Mouse (Mus musculus) embryo, embryonic 11 days (tissue): ENCODE measurements around the gene Dnm2.
"Not testable (repeated sequence)": the region's sequence is repeated elsewhere in the genome, so short reads cannot be mapped to it uniquely, and the experiment has no call there.

Experiments
- DNase-seq: peaks from one replicate; pipeline ENCODE4 v3.0.0-alpha.2; 2015

Gene Dnm2

DNA sequence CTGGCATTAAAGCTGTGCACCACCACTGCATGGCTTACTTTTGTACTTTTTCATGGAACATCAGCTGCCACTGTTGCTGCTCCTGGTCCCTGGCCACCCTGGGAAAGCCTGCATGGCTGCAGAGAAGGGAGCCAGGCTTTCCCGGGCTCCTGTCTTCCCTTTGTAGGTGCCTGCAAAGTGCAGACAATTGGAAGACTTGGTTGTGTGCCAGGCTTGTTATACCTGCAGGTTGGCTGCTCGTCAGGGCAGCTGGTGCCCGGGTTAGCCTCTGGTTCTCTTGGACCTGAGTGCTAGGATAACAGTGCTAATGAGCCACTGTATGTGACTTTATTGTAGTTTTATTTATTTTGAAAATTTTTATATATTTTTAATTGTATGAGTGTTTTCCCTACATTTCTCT lies 34.1 kb downstream of the Dnm2 start:
- no peak for DNase-seq

DNA sequence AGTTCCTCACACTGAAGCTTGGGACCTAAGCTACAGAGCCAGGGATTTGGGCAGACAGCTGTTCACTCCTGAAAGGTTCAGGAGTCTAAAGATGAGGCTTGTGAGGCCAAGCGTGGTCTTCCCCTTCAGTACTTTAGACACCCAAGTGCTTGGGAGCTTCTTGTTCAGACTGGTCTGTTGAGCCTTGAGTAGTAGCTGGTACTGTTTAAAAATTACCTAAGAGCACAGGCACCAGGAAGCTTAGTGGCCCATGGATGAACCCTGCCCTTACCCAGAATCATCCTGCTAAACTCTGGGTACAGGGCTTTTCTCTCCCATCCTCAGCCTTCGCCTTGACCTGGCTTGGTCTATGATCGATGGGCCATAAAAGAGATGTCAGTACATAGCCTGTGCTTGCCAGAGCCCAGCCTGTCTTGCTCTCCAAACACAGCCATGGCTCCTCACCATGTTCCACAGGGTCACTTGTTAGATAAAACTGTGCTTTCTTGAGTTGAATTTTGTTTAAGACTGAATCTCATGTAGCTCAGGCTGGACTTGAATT lies 35.8 kb downstream of the Dnm2 start:
- DNase-seq = no peak

DNA sequence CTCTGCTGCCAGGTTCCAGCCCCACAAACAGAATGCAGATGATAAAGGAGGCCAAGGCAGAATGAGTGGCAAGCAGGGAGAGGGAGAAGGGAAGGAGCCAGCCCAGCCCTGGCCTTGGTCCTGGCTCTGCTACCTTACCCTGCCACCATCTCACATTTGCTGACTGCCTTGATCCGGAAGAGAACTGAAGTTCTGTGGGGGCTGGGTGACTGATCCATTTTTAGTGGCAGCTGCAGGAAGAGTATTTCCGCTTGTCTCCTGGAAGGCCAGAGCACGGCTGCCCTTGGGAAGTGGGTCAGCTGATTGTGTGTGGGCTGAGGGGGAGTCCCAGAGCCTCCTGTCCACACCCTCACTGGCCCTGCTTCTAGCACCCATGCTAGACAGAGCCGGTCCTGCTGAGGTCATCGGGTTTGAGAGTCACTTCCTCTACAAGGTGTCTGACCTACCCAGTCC lies 38.5 kb downstream of the Dnm2 start:
- DNase-seq = peak; percentile 5

DNA sequence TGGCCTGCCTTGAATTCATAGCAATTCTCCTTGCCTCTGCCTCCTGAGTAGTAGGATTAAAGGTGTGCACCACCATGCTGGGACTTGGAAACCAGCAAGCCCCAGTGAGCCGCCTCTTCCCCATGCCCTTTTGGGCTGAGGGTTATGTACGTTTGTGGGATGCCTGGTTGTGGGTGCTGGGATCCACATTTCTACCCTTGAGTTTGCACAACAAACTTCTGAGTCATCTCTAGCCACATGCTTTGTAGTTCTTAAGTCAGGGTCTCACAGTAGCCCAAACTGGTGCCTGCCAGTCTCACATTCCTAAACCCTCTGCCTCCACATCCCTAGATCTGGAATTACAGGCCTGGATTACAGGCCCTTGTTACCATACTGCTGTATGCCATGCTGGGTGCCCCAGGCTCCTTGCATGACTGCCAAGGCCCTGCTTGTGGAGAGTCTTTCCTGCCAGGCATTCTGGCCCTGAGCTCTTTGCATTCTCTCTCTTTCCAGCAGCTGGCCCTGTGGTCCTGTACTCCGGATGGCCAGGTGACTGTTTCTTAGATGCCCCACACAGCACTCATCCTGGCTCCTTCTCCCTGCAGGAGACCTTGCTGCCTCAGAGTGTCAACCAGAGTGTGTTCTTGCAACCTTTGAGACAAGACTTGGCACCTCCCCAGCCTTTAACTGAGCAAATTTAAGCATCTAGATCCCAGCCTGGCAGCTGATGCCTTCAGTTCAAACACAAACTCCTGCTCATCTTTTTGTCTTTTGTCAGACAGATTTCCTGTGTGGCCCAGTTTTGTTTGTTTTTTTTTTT lies 39.3 kb downstream of the Dnm2 start:
- no peak for DNase-seq

DNA sequence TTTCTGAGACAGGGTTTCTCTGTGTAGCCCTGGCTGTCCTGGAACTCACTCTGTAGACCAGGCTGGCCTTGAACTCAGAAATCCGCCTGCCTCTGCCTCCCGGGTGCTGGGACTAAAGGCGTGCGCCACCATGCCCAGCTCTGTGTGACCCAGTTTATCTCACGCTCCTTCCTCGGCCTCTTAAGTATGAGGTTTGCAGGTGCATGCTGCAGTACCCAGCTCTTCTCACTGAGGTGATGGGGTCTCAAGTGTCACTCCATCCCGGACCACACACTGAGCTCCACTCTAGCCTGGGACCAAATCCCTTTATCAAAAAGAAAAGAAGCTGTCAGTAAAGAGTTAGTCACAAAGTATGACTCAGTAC lies 39.8 kb downstream of the Dnm2 start:
- not testable (repeated sequence) for DNase-seq

DNA sequence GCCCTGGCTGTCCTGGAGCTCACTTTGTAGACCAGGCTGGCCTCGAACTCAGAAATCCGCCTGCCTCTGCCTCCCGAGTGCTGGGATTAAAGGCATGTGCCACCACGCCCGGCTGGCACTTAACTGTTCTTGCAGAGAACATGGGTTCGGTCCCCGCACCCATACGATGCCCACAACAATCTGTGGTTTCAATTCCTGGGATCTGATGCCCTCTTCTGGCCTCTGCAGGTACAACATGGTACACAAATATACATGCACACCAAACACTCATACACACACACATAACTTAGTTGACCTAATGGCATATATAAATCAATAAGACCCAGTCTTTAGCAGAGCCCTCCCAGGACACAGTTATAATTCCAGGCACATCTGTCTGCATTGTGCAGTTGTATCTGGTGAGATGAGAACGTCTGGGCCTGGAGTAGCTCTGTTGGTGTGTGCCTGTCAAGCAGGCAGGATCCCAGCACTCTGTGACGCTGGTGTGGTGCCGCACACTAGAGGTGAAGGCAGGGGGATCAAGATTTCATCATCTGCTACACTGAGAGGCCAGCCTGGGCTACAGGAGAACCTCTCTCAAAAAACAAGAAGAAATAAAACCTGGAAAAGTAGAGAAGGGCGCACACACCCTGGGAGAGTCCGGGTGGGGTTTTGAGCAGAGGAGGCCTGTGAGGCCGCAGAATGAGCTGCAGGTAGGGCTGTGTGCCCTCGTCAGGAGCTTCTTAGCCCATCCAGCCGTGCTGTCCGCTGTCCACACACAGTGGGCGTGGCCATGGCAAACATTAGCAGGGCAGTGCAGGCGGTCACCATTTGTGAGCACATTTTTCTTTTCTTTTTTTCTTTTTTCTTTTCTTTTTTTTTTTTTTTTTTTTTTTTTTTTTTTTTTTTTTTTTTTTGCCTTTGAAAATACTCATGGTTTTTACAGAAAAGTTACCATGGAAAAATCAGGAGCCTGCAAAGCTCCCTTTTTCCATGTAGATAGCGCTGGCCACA lies 44.6 kb downstream of the Dnm2 start:
- peak; percentile 42 for DNase-seq

DNA sequence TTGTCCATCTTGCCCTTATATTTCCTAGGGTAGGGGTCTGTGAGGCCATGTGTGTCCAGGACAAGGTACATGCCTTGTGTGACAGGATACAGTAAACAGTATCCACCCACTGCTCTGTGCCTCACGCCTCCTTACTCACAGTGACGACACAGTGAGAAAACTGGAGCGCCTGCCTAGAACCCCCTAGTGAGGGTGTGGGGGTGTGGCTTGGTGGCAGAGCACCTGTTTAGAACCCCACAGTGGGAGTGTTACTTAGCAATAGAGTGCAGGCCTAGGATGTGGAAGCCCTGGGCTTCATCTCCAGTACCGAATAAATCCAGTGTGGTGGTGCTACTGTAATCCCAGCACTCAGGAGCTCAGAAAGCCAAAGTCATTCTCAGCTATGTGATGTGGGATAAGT lies 48.2 kb downstream of the Dnm2 start:
- no peak for DNase-seq

DNA sequence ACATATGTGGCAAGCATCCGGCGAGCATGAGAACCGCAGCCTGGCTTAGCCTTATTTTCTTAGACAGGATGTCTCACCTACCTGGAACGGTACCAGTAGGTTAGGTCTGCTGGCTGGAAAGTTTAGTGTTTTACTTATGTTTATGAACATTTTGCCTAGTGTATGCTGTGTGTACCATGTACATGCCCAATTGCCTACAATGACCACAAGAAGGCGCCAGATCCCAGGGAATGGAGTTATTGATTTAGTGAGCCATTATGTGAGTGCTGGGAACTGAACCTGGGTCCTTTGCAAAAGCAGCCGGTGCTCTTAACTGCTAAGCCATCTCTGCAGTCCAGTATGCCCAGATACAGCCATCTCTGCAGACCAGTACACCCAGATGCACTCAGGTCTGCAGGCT lies 53.0 kb downstream of the Dnm2 start:
- no peak for DNase-seq

DNA sequence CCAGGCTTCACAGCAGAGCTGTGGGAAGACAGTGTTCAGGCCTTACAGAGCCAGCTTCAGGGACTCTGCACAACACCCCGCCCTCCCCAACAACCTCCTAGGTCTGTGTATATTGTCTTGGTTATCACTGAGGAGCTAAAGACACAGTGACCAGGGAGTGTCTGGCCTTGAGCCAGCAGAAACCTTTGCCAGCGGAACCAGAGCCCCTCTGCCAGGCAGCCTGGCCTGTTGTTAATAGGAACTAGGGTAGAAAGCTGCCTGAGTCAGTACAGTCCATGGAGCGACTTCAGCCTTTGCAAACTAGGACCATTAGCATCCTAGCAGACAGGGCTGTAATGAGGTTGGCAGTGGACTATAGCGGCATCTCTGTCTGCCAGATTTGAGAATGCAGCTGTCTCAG lies 59.4 kb downstream of the Dnm2 start:
- no peak for DNase-seq

DNA sequence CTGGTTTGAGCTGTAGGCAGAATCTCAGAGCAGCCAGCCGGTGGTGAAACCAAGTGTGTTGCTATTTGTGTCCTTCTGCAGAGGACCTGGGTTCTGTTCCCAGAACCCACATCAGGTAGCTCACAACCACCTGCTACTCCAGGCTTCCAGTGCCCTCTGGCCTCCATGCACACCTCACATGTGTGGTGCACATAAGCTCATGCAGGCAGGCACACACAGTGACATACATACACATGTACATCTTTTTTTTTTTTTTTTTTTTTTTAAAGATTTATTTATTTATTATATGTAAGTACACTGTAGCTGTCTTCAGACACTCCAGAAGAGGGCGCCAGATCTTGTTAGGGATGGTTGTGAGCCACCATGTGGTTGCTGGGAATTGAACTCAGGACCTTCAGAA lies 63.5 kb downstream of the Dnm2 start:
- not testable (repeated sequence) for DNase-seq

DNA sequence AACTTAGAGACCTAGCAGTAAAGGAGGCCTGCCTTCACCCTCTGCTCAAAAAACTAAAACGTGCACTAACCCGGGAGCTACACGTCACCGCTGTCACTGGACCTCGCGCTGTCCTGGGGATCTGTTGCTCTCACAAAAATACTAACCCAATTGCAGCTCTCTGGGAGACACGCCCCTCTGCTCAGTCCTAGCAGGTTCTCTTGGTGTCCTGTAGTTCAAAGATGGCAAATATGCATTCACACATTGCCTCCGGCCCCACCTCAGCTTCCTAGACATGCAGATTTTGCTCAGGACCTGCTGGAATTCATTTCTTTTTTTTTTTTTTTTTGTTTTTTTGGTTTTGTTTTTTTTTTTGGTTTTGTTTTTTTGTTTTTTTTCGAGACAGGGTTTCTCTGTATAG lies 66.0 kb downstream of the Dnm2 start:
- no peak for DNase-seq

DNA sequence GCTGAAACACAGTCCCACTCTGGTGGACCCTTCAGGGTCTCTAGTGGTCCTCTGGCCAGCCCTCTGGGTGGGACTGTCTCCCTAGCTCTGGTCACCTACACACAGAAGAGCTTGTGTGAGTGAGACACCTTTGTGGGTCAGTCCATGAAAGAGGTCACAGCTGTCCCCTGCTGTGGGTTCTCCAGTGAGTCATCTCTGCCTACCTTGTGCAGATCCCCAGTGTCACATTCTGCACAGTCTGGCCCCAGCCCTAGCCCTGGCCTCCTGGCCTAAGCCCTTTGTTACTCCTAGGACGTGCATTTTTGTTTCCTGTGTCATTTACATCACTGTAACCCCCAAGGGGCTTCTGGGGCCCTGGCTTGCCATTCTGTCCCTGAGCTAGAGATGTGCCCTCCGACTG lies 69.2 kb downstream of the Dnm2 start:
- no peak for DNase-seq

DNA sequence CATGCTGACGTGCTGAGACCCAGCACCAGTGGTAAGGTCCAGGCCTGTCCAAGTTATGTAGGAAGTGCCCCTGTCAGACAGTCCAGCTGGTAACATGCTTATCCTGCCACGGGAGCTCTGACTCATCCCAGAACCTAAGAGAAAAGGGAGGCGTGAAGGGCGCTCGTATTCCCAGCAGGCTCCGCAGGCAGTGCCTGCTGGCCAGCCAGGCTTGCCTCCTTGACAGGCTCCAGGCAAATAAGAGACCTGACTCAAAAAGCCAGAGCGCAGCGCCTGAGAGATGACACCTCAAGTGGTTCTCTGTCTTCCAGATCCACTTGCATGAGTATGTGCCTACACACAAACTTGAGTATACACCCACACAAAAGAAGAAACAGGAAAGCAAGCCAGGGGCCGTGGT lies 70.0 kb downstream of the Dnm2 start:
- DNase-seq = no peak

DNA sequence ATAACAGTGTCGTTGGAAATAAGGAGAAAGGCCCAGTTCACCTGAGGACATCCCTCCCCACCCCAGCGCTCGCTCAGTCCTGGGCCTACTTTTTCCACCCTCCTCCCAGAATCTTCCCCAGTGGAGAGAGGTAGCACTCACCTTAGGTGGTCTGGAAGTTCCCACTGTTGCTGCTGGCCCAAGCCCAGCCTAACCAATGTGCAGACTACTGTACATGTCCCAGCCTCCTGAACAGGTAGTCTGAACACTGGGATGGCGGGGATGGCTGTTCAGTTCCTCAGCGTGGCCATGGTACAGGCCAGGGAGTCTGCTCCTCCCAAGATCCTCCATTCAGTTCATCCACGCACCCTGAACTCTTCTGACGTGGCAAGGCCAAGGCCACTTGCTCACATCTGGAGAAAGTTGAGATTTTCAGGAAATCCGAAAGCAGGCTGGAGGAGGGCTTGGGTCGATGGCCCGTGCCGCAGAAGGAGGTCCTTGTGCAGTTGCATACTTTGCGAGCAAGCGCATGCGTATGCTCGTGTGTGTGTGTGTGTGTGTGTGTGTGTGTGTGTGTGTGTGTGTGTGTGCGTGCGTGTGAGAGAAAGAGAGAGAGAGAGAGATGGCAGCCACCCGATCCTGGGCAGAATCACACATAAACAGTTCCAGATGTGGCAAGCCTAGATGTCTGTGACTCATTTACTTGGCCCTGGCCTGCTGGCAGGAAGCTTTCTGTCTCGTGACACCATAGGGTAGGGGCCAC lies 71.8 kb downstream of the Dnm2 start:
- DNase-seq = peak; percentile 87

DNA sequence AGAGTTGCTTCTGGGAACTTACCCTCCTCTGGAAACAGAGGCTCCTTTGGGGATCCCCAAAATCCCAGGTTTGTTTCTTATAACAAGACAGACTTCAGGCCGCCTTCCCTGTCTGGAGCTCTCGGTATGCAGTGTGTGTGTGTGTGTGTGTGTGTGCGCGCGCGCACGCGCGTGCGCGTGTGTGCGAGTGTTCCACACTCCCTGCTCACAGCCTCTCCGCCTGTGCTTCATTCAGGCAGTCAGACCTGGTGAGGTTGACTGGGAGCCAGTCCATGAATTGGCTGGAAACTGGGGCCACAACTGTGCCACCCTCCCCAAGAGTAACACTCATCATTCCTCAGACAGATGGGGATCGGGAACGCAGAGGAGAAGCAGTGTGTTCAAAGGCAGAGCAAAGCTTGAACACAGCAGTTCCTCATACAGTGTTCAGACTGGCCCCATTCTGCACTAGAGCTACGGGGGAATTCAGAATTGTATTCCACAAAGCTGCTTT lies 72.4 kb downstream of the Dnm2 start:
- DNase-seq = no peak

DNA sequence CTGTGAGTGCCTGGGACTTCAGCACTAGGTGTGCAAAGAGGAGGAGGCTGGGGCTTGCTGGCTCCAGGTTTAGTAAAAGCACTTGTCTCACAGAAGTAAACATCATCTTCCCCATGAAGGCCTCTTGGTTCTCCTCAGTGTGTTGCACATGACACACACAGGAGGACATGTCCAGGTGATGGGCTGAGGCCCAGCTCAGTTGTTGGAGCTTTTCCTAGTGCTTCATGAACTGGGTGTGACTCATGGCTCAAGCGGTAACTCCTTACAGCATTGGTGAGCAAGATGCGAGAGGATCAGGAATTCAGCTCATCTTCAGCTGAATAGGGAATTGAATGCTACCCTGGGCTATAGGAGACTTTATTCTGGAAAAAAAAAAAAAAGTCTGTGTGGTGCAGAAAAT lies 73.0 kb downstream of the Dnm2 start:
- DNase-seq = no peak

DNA sequence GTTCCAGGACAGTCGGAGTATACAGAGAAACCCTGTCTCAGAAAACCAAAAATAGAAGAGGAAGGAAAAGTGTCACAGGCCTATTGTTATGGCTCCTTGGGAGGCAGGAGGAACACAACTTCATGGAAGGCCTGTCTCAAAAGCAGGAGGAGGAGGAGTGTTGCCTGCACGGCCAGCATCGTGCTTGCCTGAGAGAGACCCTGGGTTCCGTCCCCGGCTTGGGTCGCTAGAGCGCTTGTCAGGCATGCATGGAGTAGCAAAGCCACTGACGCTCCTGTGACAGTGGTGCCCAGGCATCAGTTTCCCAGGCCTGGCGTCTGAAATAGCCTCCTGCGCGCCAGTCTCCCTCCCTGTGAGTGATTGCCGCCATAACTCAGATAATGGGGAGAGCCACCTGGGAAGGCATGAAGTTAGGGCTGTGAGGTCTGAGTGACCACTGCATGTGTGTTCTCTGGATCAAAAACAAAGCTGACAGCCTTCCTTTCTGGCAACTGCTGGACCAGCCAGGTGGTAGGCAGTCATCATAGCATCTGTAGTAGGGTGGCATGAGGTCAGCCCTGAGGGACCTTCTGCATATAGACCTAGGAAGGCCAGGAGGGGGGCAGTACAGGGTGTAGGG lies 73.7 kb downstream of the Dnm2 start:
- no peak for DNase-seq

DNA sequence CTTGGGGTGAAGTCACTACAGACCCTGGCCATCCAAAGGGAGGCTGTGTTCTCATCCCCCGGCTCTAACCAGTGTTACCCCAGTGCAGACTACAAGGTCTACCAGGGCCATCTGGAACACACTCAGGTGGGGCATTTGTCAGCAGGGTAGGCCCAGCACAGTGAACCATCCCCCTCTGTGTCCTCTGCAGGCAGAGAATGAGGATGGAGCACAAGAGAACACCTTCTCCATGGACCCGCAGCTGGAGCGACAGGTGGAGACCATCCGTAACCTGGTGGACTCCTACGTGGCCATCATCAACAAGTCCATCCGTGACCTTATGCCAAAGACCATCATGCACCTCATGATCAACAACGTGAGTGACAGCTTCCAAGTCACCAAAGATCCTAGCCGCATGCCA lies 78.6 kb downstream of the Dnm2 start:
- no peak for DNase-seq

DNA sequence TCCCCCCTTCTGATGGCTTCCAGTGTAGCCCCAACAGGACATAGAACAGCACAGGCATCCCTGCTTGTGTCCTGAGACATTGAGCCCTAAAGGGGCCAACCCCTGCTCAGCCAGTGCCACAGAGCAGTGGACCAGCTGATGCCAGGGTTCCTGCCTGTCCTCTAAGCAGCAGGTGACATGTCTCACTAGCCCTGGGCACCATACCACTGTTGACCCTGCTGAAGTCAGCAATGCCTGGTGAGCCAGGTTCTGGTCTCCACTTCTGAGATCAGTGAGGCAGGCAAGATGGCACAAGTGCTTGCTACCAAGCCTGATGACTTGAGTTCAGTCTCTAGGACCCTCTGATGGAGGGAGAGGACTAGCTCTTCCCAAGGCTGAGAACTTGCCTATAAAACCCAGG lies 81.1 kb downstream of the Dnm2 start:
- no peak for DNase-seq

DNA sequence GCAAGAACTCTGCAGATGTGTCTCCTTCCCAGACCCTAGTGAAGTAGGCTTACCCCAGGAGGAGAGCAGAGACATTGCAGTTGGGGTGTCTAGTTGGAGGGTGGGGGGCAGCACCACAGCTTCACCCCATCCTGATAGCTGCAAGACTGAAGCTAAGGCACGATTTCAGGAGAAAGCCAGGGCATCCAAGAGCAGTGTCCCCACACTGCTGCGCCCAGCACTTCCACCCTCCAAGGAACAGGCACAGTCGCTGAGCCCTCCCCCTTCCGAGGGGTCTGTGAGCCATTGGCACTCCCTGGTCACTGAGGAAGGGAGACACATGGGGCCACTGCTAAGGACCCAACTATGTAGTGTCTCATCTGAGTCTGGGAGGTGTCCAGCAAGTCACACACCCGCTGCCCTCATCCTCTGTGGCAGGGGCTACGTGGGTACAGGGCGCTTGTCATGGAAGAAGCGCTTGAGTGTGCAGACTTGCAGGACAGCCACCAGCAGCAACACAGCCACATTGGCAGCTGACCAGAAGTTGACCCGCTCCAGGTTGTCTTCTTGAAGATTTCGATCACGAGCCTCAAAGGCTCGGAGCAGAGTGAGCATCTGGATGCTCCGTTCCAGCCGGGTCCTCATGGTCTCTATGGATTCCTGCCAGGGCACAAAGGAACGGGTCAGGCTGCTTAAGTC lies 83.2 kb downstream of the Dnm2 start:
- no peak for DNase-seq

DNA sequence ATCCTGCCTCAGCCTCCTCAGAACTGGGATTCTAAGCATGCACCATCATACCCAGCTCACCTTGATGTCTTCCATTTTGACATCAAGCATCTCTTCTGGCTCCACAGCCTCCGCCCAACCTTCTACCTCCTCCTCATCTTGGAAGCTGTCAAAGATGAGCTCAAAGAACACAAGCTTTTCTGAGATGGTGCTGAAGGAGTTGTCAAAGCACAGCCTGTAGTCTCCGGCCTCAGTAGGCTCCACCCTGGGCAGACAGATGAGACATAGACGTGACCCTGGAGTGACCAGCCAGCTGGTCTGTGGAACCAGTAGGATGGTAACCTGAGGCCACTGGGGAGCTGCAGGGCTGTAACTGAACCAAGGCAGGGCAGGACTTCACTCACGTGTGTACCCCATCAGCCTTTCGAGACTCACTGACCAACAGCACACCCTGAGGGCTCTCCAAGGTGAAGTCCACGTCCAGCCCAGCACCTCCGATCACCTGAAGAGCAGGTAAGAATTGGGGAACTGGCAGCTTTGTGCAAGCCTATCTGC lies 84.2 kb downstream of the Dnm2 start:
- no peak for DNase-seq
